Mouse (Mus musculus) adrenal gland, adult 18-20 months (tissue): ENCODE results near the gene Pum1. TPM values are rescaled to one million over a fixed set of nuclear protein-coding genes. Genes with fewer than 3 reads are reported as not detected.

Experiments used
- DNase-seq, 2 experiments: peaks; one replicate each; pipeline ENCODE4 v3.0.0; 2021 to 2022; ENCODE audit warnings: low spot score in 2 of 2
- total RNA-seq, 2 experiments: library from RNA; stranded (reverse); gene quantifications; 1 replicate in 1 of 2; 2 replicates in 1 of 2; pipeline ENCODE4 v1.2.3; 2021

The Pum1 gene
- total RNA-seq, 2 experiments from 2014 or later, result 68.9 to 79.0 TPM

GRCm38 (mm10) chr4:130787530-130787929, 124.4 kb downstream of the Pum1 start:
- DNase-seq, result no peak

DNA sequence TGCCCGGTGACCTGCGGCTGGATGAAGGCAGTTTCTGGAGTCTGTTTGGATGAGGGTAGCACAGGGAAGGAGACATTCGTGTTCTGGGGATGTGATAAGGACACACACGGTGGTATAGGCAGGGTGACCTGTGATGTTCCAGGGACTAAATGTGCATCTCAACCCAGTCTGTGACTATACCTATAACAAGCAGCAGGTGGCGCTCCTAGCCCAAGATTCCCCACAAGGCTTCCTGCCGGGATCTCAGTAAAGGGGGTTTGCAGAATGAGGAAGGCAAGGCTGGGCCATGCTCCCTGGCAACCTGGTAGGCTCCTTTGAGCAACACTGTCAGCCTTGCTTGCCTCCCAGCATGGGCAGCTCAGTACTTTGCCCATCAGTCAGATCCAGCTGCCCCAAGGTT, 127.1 kb downstream of the Pum1 start:
- DNase-seq, result peak; percentile 88 to 91

- peak in 1 of 2 experiments; percentile 44 for DNase-seq
Observed at GRCm38 (mm10) chr4:130791811-130792375, 128.8 kb downstream of the Pum1 start.

GRCm38 (mm10) chr4:130792376-130793179, 129.5 kb downstream of the Pum1 start, which contains the start of gene Sdc3:
Gene Sdc3, plus strand, starts transcription at chr4:130792537.
- peak; percentile 66 to 70 for DNase-seq

- no peak for DNase-seq
Observed at GRCm38 (mm10) chr4:130793180-130793501, 130.0 kb downstream of the Pum1 start.

- DNase-seq, result no peak
Observed at GRCm38 (mm10) chr4:130794771-130795170, 131.7 kb downstream of the Pum1 start.

GRCm38 (mm10) chr4:130795970-130796369, 132.8 kb downstream of the Pum1 start:
- DNase-seq, result no peak

GRCm38 (mm10) chr4:130797201-130798051, 134.3 kb downstream of the Pum1 start:
- DNase-seq, result peak in 1 of 2 experiments; percentile 67

DNA sequence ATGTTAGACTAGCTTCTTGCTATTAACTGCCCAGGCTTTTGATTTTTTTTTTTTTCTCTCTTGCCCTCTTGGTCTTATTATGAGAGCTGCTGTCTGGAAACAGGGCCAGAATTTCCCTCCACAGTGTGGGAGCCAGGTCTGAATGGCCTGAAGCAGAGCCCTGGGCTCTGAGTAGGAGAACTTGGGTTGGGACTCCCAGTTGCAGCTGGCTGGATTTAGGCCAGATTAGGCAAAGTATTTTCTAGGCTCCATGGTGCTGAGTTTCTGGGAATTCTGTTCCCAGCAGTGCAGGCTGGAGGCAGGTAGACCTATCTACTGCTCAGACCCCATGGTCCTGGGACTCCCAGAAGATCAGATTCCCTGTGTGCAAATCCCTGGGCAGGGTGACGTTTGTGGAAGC, 135.3 kb downstream of the Pum1 start:
- no peak for DNase-seq

DNA sequence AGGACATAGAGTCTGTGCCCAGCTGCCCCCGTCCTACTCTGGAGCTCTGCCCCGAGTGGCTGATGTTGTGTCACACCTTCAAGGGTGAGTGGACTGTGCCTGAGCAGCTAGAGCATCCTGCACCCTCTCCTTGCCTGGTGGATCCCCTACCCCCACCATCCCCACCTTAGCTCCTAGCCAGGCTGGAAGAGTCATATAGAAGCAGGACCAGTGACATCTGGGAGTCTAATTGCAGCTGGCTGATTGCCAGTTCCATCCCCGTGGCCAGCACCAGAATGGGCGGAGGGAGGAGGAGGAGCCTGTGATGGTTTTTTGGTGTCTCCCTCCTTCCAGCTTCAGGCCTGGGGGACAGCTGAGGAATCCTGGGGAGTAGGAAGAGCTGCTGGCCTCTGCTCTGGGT, 136.0 kb downstream of the Pum1 start:
- peak in 1 of 2 experiments; percentile 55 for DNase-seq

DNA sequence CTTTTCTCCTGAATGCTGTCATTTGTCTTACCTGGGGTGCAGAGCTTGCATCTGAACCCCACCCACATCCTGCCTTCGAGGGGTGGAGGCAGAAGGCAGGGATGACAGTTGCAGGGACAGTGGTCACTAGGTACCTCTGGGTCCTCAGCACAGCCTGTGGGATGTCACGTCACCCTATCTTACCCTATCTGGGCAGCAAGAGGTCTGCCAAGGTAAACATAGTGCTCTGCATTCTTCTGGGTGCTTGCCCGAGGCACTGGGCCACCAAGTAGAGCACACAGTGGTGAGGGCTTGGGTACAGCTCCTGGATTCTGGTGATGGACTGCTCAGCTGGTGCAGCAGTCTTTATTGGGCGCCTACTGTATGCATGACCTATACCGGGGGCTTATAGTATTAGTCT, 136.5 kb downstream of the Pum1 start:
- no peak for DNase-seq

GRCm38 (mm10) chr4:130800147-130800546, 137.0 kb downstream of the Pum1 start:
- DNase-seq, result no peak

GRCm38 (mm10) chr4:130801198-130801597, 138.1 kb downstream of the Pum1 start:
- peak in 1 of 2 experiments; percentile 60 for DNase-seq

- no peak for DNase-seq
Observed at GRCm38 (mm10) chr4:130801624-130802329, 138.7 kb downstream of the Pum1 start.

- DNase-seq, result no peak
Observed at GRCm38 (mm10) chr4:130803591-130803990, 140.5 kb downstream of the Pum1 start.

DNA sequence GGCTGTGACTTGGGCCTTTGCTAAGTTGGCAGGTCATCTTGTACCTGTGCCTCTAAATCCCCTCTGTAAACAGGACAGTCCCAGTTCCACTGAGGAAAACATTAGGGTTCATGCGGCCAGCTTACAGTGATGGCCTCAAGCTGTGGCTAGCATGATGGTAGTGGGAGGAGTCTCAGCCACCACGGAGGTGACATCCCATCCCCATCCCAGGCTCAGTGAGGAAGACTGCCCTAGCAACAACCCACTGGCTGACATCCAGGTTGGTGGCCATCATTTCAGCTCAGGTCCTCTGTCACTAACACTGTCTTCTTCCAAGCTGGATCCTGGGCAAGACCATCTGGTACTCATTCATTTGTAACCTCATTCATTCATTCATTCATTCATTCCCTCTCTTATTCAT, 141.2 kb downstream of the Pum1 start:
- DNase-seq, result no peak

- DNase-seq, result peak in 1 of 2 experiments; percentile 38
Observed at GRCm38 (mm10) chr4:130804771-130805361, 141.7 kb downstream of the Pum1 start.

DNA sequence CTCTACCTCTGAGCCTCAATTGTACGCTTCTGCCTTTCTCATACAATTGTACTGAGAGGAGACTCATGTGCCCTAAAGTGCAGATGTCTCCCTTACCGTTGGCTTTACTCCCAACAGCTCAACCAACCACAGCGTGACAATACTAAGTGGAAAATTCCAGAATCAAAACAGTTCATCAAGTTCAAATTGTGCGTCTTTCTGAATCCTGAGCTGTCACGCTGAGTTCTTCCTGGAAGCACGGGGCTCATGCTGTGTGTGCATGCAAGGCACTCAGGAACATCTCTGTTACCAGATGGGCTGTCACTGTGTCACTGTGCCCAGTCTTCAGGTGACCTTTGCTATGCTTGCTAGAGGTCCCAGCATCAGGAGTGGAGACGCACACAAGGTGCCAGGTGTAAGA, 142.6 kb downstream of the Pum1 start:
- no peak for DNase-seq

DNA sequence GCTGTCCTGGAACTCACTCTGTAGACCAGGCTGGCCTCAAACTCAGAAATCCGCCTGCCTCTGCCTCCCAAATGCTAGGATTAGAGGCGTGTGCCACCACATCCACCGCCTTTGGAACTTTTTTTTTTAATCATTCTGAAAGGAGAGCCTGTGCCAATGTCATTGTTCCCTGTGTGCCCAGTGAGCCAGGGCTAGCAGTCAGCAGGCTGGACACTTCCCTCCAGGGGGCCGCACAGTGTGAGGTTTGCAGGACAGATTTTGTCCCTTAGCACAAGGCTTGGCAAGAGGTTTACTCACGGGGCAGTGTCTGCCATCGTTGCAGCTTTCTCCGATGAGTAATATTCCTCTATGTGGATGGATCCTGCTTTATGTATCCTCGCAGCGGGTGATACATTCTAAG, 143.6 kb downstream of the Pum1 start:
- no peak for DNase-seq

GRCm38 (mm10) chr4:130809784-130810183, 146.7 kb downstream of the Pum1 start:
- no peak for DNase-seq

DNA sequence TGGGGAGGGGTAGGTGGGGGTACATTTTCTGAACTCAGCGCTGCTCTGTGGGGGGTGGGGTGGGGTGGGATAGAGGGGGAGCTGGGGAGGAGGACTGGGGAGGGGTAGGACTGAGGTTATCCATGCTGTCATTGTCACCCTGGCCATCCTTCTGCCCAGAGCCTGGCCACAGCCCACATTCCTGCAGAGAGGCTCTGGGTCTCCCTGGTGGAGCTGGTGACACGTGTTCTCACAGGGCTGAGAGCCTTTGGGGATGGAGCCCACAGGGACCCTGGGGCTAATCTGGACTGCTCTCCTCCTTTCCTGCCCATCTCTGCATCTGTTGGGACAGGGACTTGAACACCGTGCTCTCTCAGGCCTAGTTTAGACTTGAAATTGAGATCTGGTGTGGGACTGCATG, 147.7 kb downstream of the Pum1 start:
- DNase-seq, result no peak
